Mouse (Mus musculus): ENCODE measurements around the gene Fgd2. TPM values are rescaled to one million over a fixed set of nuclear protein-coding genes. Genes with fewer than 3 reads are reported as not detected.

The Fgd2 gene
- total and polyA plus RNA-seq, 2 experiments from 2014 or later = 1.6 to 6.3 TPM

DNA sequence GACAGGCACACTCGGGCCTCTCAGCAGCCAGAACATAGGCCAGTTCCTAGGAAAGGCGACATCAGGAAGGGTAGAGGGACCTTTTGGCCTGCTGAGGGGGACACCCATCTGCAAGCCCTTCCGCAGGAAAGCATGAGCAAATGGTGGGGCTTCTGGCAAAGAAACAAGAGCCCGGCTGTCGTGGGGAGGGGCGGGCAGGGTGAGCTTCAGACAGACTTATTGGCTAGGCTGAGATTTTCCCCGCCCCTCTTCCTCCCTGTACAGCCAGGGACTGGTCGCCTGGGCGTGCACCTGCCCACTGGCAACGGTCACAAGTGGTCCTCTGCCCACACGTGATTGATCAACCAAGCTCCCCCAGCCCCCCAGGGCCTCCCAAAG, 4.2 kb upstream of the Fgd2 start:
- ATAC-seq (ENCODE audit: insufficient read depth, low read depth) (peak; percentile 89), DNase-seq (ENCODE audit: low spot score) (peak; percentile 95)
- Histone ChIP-seq H3K4me2 (ENCODE audit: low read depth, low read length) (peak overlapping the region; percentile 58), H3K9ac (replicated peaks; ENCODE audit: low read depth, low read length) (peak overlapping the region; percentile 40), H3K36me3 (replicated peaks; ENCODE audit: control insufficient read depth, insufficient read depth, low read length) (no peaks in the 10 kb centered on the region), H3K27me3 (ENCODE audit: control insufficient read depth, insufficient read depth, low read length) (no peaks in the 10 kb centered on the region), H3K27ac (ENCODE audit: low read depth) (peak overlapping the region; percentile 98), H3K9me3 (replicated peaks; ENCODE audit: control insufficient read depth, low read length) (no peaks in the 10 kb centered on the region), H3K4me1 (ENCODE audit: control insufficient read depth, insufficient read depth) (peaks cover 20% of the 10 kb centered on the region), H3K4me3 (ENCODE audit: low read depth, low read length) (peak overlapping the region; percentile 33)
- TF ChIP-seq CTCF (IDR thresholded peaks at IDR 0.05; ENCODE audit: low read depth) (no peak), EP300 (IDR thresholded peaks at IDR 0.05; ENCODE audit: low read depth) (peak; percentile 81; the same call in 1 of the 2 replicates)
- WGBS = 3% methylated on average over 11 of the region's 11 CpGs

DNA sequence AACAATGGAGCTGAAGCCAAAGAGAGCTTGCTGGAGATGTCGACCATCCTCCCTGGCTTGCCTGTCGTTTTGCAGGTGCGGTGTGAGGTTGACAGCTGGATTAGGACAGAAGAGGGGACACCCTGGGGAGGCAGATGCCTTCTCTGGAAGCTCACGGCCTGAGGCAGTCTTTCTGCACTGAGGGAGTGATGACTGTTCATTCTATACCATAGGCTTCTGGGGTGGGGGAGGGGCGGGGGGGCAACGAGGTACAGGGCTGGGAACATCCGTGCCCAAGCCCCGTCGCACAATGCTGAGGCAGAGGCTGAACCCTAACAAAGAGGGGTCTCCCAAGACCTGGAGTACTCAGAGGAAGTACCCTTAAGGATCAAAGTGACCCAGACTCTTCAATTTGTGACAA, 3.8 kb upstream of the Fgd2 start:
- Histone ChIP-seq H3K27me3 (ENCODE audit: control insufficient read depth, insufficient read depth, low read length) (no peaks in the 10 kb centered on the region), H3K4me2 (ENCODE audit: low read depth, low read length) (peak overlapping the region; percentile 58), H3K9me3 (replicated peaks; ENCODE audit: control insufficient read depth, low read length) (no peaks in the 10 kb centered on the region), H3K4me3 (ENCODE audit: low read depth, low read length) (peak overlapping the region; percentile 33), H3K36me3 (replicated peaks; ENCODE audit: control insufficient read depth, insufficient read depth, low read length) (no peaks in the 10 kb centered on the region), H3K4me1 (ENCODE audit: control insufficient read depth, insufficient read depth) (peaks cover 20% of the 10 kb centered on the region), H3K27ac (ENCODE audit: low read depth) (peak overlapping the region; percentile 98), H3K9ac (replicated peaks; ENCODE audit: low read depth, low read length) (peak overlapping the region; percentile 40)
- no peak for ATAC-seq (ENCODE audit: insufficient read depth, low read depth)
- TF ChIP-seq EP300 (IDR thresholded peaks at IDR 0.05; ENCODE audit: low read depth) (no peak), CTCF (IDR thresholded peaks at IDR 0.05; ENCODE audit: low read depth) (no peak)
- no peak for DNase-seq (ENCODE audit: low spot score)
- 17% methylated on average over 9 of the region's 9 CpGs for WGBS

- TF ChIP-seq CTCF (IDR thresholded peaks at IDR 0.05; ENCODE audit: low read depth) (no peak), EP300 (IDR thresholded peaks at IDR 0.05; ENCODE audit: low read depth) (no peak)
- Histone ChIP-seq H3K4me2 (ENCODE audit: low read depth, low read length) (no peak overlapping the region), H3K9me3 (replicated peaks; ENCODE audit: control insufficient read depth, low read length) (no peaks in the 10 kb centered on the region), H3K9ac (replicated peaks; ENCODE audit: low read depth, low read length) (no peak overlapping the region), H3K36me3 (replicated peaks; ENCODE audit: control insufficient read depth, insufficient read depth, low read length) (no peaks in the 10 kb centered on the region), H3K4me1 (ENCODE audit: control insufficient read depth, insufficient read depth) (peaks cover 20% of the 10 kb centered on the region), H3K27ac (ENCODE audit: low read depth) (no peak overlapping the region), H3K27me3 (ENCODE audit: control insufficient read depth, insufficient read depth, low read length) (no peaks in the 10 kb centered on the region), H3K4me3 (ENCODE audit: low read depth, low read length) (no peak overlapping the region)
- ATAC-seq (ENCODE audit: insufficient read depth, low read depth) (no peak), DNase-seq (ENCODE audit: low spot score) (no peak)
- 70% methylated on average over 3 of the region's 3 CpGs for WGBS
These were observed 1.8 kb upstream of the Fgd2 start for GRCm38 (mm10) chr17:29358928-29359327.

GRCm38 (mm10) chr17:29361982-29362691, 1.4 kb downstream of the Fgd2 start:
- TF ChIP-seq CTCF (IDR thresholded peaks at IDR 0.05; ENCODE audit: low read depth) (no peak), EP300 (IDR thresholded peaks at IDR 0.05; ENCODE audit: low read depth) (no peak)
- Histone ChIP-seq H3K9me3 (replicated peaks; ENCODE audit: control insufficient read depth, low read length) (no peaks in the 10 kb centered on the region), H3K27me3 (ENCODE audit: control insufficient read depth, insufficient read depth, low read length) (no peaks in the 10 kb centered on the region), H3K4me1 (ENCODE audit: control insufficient read depth, insufficient read depth) (peaks cover 2% of the 10 kb centered on the region; the same call in 1 of the 2 replicates), H3K36me3 (replicated peaks; ENCODE audit: control insufficient read depth, insufficient read depth, low read length) (no peaks in the 10 kb centered on the region), H3K27ac (ENCODE audit: low read depth) (no peak overlapping the region), H3K4me3 (ENCODE audit: low read depth, low read length) (no peak overlapping the region), H3K9ac (replicated peaks; ENCODE audit: low read depth, low read length) (no peak overlapping the region), H3K4me2 (ENCODE audit: low read depth, low read length) (no peak overlapping the region)
- DNase-seq (ENCODE audit: low spot score) (no peak), ATAC-seq (ENCODE audit: insufficient read depth, low read depth) (no peak)
- 46% methylated on average over 8 of the region's 8 CpGs for WGBS

DNA sequence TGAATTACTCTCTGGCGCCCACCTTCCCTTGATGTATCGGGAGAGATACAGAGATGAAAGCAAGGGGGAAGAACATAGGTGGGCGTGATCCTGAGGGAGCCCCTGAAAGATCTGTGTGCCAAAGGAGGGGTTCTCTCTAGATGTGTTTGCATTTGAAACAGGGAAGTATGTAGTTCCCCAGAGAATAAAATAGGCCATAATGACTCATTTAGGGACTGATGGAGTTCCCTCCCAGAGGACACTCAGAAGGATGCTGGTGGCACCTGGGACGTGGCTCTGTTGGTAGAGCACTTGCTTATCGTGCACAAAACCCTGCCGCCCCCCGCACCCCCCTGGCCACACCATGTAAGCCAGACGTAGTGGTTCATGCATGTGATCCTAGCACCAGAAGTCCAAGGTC, 2.4 kb downstream of the Fgd2 start:
- TF ChIP-seq EP300 (IDR thresholded peaks at IDR 0.05; ENCODE audit: low read depth) (no peak), CTCF (IDR thresholded peaks at IDR 0.05; ENCODE audit: low read depth) (no peak)
- 83% methylated on average over 8 of the region's 8 CpGs for WGBS
- H3K4me2 ChIP-seq (ENCODE audit: low read depth, low read length) = no peak overlapping the region
- H3K36me3 ChIP-seq (replicated peaks; ENCODE audit: control insufficient read depth, insufficient read depth, low read length) = no peaks in the 10 kb centered on the region
- no peaks in the 10 kb centered on the region for H3K27me3 ChIP-seq (ENCODE audit: control insufficient read depth, insufficient read depth, low read length)
- no peaks in the 10 kb centered on the region for H3K9me3 ChIP-seq (replicated peaks; ENCODE audit: control insufficient read depth, low read length)
- H3K4me1 ChIP-seq (ENCODE audit: control insufficient read depth, insufficient read depth) = no peaks in the 10 kb centered on the region
- H3K9ac ChIP-seq (replicated peaks; ENCODE audit: low read depth, low read length) = no peak overlapping the region
- ATAC-seq (ENCODE audit: insufficient read depth, low read depth) = no peak
- no peak overlapping the region for H3K27ac ChIP-seq (ENCODE audit: low read depth)
- no peak overlapping the region for H3K4me3 ChIP-seq (ENCODE audit: low read depth, low read length)
- DNase-seq (ENCODE audit: low spot score) = no peak

Data from heart, postnatal 0 days (tissue).